Mouse (Mus musculus) G1E (cell line): Measurements from ENCODE around the gene Epb41l3.

ENCODE experiments used
- CTCF ChIP-seq: IDR thresholded peaks from 2 replicates; pipeline ENCODE4 v1.5.1; 2012; ENCODE audit warnings: low read depth, low read length, inconsistent platforms, mixed read lengths
- GATA1 ChIP-seq: IDR thresholded peaks from 2 replicates; pipeline ENCODE4 v1.6.1; 2012; ENCODE audit warnings: borderline replicate concordance, low read length, inconsistent platforms, mixed read lengths
- GATA2 ChIP-seq: IDR thresholded peaks from 2 replicates; pipeline ENCODE4 v1.6.1; 2012; ENCODE audit warnings: low read depth, low read length, inconsistent platforms, borderline replicate concordance
- POLR2AphosphoS5 ChIP-seq: IDR thresholded peaks from 2 replicates; pipeline ENCODE4 v1.6.1; 2012; ENCODE audit warnings: low read depth, low read length, inconsistent platforms; ENCODE audit not compliant: insufficient replicate concordance
- TAL1 ChIP-seq: conservative IDR thresholded peaks from 2 replicates; pipeline ENCODE4 v1.6.1; 2012; ENCODE audit warnings: low read depth, low read length, inconsistent platforms, mixed read lengths

GRCm38 (mm10) chr17:69091618-69092017, 16.1 kb downstream of the Epb41l3 start:
- TF ChIP-seq CTCF (no peak), POLR2AphosphoS5 (no peak), GATA1 (no peak), TAL1 (no peak), GATA2 (no peak)
